Mouse (Mus musculus) heart, postnatal 0 days (tissue): ENCODE measurements around the gene Tshz2.

Experiments used
- CTCF ChIP-seq: IDR thresholded peaks from 2 replicates; pipeline ENCODE4 v1.5.1; 2016; ENCODE audit warnings: antibody characterized with exemption, control low read depth, low read depth
- EP300 ChIP-seq: IDR thresholded peaks from 2 replicates; pipeline ENCODE4 v1.6.1; 2016; ENCODE audit warnings: antibody characterized with exemption, low read depth

DNA sequence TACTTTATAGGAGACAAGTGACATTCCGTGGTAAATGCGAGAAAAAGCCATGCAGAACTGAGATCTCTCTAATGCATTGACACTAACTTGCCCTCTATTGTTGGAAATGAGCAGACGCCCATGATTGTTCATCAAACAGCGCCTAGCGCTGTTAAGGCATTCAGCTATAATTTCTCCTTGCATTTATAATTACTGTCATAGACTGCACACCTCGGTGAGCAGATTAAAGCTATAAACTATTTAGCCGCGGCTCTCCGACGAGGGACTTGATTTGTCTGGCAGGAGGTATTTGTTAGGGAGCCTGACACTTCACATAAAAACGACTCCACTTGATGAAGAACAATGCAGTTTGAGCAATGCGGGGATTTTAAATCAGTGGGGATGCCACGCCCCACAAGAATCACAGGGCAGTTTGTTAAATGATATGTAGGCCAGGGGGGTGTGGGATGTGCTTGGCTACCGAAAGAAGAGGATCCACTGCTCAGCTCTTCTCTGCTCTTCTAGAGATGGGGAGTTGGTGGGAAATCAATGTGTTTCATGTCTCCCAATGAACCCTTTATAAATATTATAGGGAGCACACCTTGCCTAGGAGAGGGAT is 259.7 kb downstream of the Tshz2 start:
- no peak for TF ChIP-seq CTCF
- TF ChIP-seq EP300 = no peak
